Mouse (Mus musculus) embryonic fibroblast, embryonic 13.5 days (primary cell): ENCODE measurements around the gene Mdfi. TPM values are rescaled to one million over a fixed set of nuclear protein-coding genes. Genes with fewer than 3 reads are reported as not detected.

Experiments
- H3K27ac ChIP-seq: 2 replicates; pipeline ENCODE4 v1.5.1; 2012; ENCODE audit warnings: low read length, control low read depth, inconsistent platforms; ENCODE audit not compliant: insufficient read depth
- H3K4me1 ChIP-seq: 2 replicates; pipeline ENCODE4 v1.6.1; 2011; ENCODE audit warnings: low read length; ENCODE audit not compliant: control insufficient read depth, insufficient read depth
- H3K4me3 ChIP-seq: 2 replicates; pipeline ENCODE4 v1.5.1; 2011; ENCODE audit warnings: mild to moderate bottlenecking, control low read depth, low read length; ENCODE audit not compliant: insufficient read depth
- CTCF ChIP-seq: IDR thresholded peaks from 2 replicates; pipeline ENCODE4 v1.5.1; 2011; ENCODE audit warnings: mild to moderate bottlenecking, control low read depth, low read length, moderate library complexity, borderline replicate concordance; ENCODE audit not compliant: insufficient read depth
- POLR2A ChIP-seq: IDR thresholded peaks from 2 replicates; pipeline ENCODE4 v1.6.1; 2011; ENCODE audit warnings: low read depth, mild to moderate bottlenecking, control low read depth, low read length, moderate library complexity
- polyA plus RNA-seq: library from polyadenylated mRNA; stranded (reverse); fragments of >200 nt; gene quantifications from 2 replicates; pipeline ENCODE4 v1.2.4, GENCODE M21; 2011; ENCODE audit warnings: low read depth; ENCODE audit not compliant: missing spikeins, insufficient read length

Mdfi gene
- polyA plus RNA-seq, 1 experiment, result 13.7 TPM

DNA sequence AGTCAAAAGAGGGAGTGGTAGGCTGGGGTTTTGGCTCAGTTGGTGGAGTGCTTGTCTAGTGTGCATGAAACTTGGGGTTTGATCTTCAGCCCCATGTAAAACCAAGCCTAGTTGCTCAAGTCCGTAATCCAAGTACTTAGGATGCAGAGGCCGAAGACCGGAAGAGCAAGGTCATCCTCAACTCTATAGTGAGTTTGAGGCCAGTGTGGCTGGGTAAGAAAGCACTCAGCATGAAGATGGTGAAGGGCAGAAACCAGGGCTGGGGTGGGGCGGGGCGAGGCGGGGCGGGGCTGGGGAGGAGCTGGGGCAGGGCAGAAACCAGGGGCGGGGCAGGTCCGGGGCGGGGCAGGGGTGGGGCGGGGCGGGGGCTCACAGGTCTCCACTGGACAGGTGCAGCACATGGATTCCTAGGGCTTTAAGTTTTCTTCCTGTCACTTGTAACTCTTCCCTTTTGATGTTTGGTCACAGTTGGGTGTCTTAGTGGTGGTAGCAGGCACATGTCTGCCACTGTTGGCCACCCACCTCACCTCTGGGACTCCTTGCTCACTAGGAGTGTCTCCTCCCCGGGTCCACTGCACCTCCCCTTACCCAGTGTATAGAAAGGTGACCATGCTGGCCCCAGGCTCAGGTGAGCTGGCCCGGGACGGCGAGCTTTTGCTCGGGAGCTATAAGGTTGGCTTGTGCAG lies 66.9 kb downstream of the Mdfi start:
- Histone ChIP-seq H3K4me1 (peaks cover 3% of the 10 kb centered on the region; the same call in 1 of the 2 replicates), H3K27ac (no peak overlapping the region), H3K4me3 (no peak overlapping the region)
- TF ChIP-seq CTCF (no peak), POLR2A (no peak)

DNA sequence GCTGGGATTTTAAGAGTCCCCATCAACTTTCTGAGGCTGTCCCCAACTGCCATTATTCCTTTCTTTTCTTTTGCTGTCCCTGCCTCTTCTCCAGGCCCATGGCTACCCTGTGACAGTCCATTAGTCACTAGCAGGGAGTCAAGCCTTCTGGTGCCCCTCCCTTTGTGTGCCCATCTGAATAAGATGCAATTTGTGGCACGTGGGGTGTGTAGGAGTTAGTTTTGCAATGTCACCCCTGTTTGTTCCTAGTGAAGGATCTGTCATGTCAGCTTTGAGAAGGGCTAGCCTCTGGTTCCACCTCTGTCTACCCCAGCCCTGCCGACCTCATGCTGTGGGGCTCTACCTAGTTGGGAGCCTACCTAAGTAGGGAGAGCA lies 67.4 kb downstream of the Mdfi start:
- TF ChIP-seq POLR2A (no peak), CTCF (no peak)
- H3K4me3 ChIP-seq, result no peak overlapping the region

DNA sequence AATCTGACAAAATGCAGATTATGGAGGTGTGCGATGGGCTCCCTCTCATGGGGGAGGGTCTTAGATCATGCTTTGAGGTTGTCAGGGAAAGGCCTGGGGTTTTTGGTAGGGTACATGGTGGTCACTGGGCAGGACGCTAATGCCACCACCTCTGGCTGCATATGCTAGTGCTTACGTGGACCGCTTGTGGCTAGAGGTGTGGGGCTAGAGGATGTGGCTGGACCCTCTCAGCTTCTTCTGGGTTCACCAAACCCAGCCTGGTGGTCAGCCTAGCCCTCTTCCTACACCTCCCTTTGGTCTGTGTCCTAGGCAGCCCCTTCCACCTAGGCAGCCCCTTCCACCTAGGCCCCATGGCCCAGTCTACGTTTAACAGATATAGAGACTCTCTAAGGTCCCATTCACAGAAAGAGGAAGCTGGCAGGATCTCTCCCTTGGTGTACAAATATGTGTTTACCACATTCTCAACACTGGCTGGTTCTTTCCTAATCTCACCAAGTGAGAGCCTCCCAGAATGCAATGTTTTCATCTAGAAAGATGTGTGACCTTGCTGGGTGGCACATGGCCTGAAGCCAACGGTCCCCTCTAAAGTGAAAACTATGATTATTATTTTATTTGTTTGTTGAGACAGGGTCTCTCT lies 68.0 kb downstream of the Mdfi start:
- H3K27ac ChIP-seq, result no peak overlapping the region
- no peak overlapping the region for H3K4me3 ChIP-seq
- H3K4me1 ChIP-seq, result peaks cover 8% of the 10 kb centered on the region; the same call in 1 of the 2 replicates
- TF ChIP-seq CTCF (no peak), POLR2A (no peak)

More for the DNA sequence above, 67.4 kb downstream of the Mdfi start:
- Histone ChIP-seq H3K27ac (no peak overlapping the region), H3K4me1 (peaks cover 8% of the 10 kb centered on the region; the same call in 1 of the 2 replicates)

DNA sequence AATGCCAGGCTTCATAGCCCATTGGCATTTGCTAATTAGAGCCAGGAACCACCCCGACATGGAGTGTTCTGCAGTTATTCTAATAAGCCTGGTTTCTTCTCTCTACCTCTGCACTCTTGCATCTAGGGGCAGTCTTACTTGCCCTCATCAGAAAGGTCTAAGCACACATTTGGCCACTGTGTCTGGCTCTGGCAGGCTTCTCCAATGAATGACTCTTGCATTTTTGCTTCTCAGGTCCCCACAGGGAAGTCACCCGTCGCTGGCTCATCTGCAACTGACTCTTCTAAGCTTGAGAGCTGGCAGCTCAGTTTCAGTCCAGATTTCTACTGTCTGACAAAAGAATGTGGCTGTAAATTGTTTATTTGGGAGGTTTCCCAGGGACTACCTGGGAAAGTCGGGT lies 68.5 kb downstream of the Mdfi start:
- TF ChIP-seq POLR2A (no peak), CTCF (no peak)
- Histone ChIP-seq H3K27ac (no peak overlapping the region), H3K4me3 (no peak overlapping the region), H3K4me1 (peaks cover 8% of the 10 kb centered on the region; the same call in 1 of the 2 replicates)

Other genes starting within 250 kb of the Mdfi start
- gene Bysl, start 223.2 kb downstream of the Mdfi start, polyA plus RNA-seq, result 11.6 and 17.0 TPM in 2 replicates
- gene Med20, start 223.1 kb downstream of the Mdfi start, polyA plus RNA-seq, result 27.2 and 28.9 TPM in 2 replicates
- 2.5 and 2.8 TPM in 2 replicates for gene Gm20517, start 223.1 kb downstream of the Mdfi start, polyA plus RNA-seq
- gene Usp49, start 204.0 kb downstream of the Mdfi start, polyA plus RNA-seq, result 7.2 and 8.8 TPM in 2 replicates
- gene Tomm6, start 146.3 kb downstream of the Mdfi start, polyA plus RNA-seq, result 150 and 175 TPM in 2 replicates
- gene Frs3, start 145.7 kb downstream of the Mdfi start, polyA plus RNA-seq, result 2.5 and 2.7 TPM in 2 replicates
- gene Gm21981, start 140.2 kb downstream of the Mdfi start, polyA plus RNA-seq, result 3.0 and 3.4 TPM in 2 replicates
- not detected in 2 replicates for gene Prickle4, start 140.0 kb downstream of the Mdfi start, polyA plus RNA-seq
- not detected in 2 replicates for gene Pgc, start 107.8 kb downstream of the Mdfi start, polyA plus RNA-seq
- 4.7 and 6.5 TPM in 2 replicates for gene Tfeb, start 97.7 kb downstream of the Mdfi start, polyA plus RNA-seq
- gene Foxp4, start 90.0 kb upstream of the Mdfi start, polyA plus RNA-seq, result 27.2 and 29.5 TPM in 2 replicates
- gene 1700122O11Rik, start 203.6 kb upstream of the Mdfi start, polyA plus RNA-seq, result not detected in 2 replicates